Mouse (Mus musculus) c-Kit-positive CD71-positive TER-119-positive erythroid progenitor cells, embryonic 14.5 days (primary cell): ENCODE measurements around the gene Synpo2.
A peak's percentile ranks its signal among the peaks of the same experiment; 100 is the strongest.

Source experiments
- DNase-seq: peaks from one replicate; pipeline ENCODE4 v3.0.0-alpha.2; 2013; ENCODE audit warnings: low spot score

Synpo2 gene

GRCm38 (mm10) chr3:123204658-123205057 lies 31.3 kb downstream of the Synpo2 start:
- no peak for DNase-seq

DNA sequence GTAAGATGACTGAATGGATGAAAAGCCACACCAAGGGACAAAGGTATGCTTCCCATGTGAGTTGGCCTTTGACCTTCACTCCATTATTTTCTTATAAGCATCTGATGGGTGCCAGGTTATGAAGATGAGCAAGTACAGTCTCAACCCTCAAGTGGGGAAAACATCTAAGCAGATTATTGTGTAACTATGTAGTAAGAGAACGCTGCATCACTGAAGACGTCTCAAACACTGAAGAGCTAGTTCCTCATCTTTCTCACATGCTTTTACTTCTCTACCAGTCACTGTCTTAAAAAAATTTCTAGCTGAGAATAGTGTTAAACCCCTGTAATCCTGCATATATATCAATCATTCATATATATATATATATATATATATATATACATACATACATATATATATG lies 34.2 kb downstream of the Synpo2 start:
- DNase-seq: no peak

DNA sequence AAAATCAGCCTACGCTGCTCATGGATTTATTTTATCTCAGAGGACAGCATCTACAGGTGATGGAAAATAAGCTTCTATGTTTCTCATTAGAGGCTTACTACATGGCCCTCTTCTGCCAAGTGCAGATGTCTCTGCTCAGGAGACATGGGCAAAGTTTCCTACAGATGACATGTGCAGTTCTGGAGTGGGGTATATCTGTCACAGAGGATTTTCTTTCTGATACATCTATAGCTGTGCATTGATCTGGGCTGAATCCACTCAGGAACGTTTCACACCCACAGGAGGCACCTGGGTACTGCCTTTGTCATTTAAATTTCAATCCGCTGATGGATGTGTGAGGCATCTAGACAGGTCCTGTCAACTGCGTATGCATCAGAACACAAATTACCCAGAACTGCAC lies 42.2 kb downstream of the Synpo2 start:
- DNase-seq: no peak

- no peak for DNase-seq
Measured at GRCm38 (mm10) chr3:123191602-123192001, 44.3 kb downstream of the Synpo2 start.

GRCm38 (mm10) chr3:123190329-123190728 lies 45.6 kb downstream of the Synpo2 start:
- no peak for DNase-seq

DNA sequence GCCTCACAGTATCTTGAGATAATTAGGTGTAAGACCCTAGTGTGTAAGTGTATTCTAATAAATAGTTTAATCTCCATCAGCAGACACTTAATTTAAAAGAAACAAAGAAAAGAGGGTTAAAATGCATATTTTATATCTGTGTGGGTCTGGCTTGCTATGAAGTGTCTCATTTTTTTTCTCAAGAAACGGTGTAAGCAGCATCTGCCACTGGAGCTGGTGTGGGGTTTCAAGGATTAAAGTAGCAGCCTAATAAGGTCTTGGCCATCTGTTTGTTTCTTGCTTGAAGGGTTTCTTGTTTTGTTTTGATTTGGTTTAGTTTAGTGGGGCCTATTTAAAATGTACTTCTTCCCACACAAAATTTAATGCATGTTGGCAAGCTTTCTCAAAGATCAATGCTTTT lies 46.1 kb downstream of the Synpo2 start:
- DNase-seq: no peak

GRCm38 (mm10) chr3:123188616-123189230 lies 47.2 kb downstream of the Synpo2 start:
- DNase-seq: no peak

GRCm38 (mm10) chr3:123187370-123188124 lies 48.4 kb downstream of the Synpo2 start:
- DNase-seq: no peak

- DNase-seq: no peak
Measured at GRCm38 (mm10) chr3:123185238-123185925, 50.6 kb downstream of the Synpo2 start.

DNA sequence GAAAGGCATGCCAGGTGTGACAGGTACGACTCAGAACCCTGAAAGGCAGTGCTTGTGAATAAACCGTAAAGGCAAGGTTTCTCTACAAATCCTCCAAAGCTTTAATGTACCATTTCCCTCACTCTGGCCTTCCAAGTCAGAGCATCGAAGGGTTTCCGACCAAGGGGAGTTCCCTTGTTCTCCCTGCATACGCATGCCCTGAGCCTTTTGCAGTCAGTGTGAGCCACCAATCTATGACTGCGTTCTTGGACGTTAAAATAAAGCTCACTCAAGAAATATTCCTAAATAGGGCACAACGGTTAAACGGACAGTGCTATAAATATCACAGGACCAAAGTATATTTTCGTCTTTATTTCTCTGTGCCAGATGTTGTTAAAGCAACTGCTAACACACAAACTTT lies 51.7 kb downstream of the Synpo2 start:
- no peak for DNase-seq

- DNase-seq: no peak
Measured at GRCm38 (mm10) chr3:123179508-123179907, 56.4 kb downstream of the Synpo2 start.

GRCm38 (mm10) chr3:123179041-123179440 lies 56.9 kb downstream of the Synpo2 start:
- DNase-seq: no peak

DNA sequence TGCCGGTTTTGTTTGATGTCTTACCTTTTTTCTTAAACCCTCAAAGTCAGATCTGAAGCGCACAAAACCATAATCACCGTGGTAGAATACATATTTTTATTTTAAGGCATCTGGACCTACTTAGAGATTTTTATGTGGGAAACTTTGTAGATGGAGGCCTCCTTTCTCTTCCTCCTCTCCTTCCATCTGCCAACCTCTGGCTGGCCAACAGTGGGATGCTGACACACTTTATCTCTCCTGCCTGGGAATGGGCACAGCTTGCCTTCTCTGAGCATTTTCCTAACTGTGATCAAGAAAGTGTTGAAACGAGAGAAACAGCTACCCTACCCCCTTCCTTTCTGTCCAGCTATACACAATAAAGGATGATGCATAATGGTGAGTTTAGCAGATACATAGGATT lies 57.5 kb downstream of the Synpo2 start:
- DNase-seq: no peak

GRCm38 (mm10) chr3:123176366-123177334 lies 59.3 kb downstream of the Synpo2 start:
- no peak for DNase-seq

DNA sequence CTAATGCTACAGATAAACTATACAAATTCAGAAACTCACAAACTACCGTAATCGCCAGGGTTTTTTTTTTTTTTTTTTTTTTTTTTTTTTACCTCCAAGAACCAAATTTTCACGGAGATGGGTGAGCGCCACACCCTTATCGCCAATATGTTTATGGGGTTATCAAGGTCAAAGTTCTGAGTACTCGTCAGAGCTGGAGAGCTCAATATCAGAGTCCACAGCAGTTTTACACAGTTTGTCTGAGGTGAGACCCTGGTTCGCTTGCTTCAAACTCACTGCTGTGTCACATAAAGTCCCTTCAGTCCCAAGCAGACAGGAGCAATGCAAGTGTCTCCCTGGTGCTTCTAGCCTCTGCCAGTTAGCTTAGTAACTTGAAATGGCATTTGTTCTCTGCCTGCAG lies 60.8 kb downstream of the Synpo2 start:
- no peak for DNase-seq

DNA sequence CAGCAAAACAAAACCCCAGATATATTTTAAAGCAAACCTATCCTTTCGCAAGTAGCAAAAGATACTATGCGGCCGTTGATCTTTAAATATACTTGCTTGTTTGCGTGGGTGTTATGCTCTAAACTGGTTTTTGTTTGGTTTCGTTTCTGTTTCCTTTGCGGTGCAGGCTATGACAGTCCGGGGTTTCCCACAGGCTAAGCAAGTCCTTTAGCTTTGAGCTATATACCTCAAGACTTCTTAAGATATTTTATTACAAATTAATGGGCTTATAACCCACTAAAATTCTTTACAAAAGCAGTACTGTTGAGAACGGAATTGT lies 61.6 kb downstream of the Synpo2 start:
- DNase-seq: no peak

- DNase-seq: no peak
Measured at GRCm38 (mm10) chr3:123173553-123174378, 62.2 kb downstream of the Synpo2 start.

DNA sequence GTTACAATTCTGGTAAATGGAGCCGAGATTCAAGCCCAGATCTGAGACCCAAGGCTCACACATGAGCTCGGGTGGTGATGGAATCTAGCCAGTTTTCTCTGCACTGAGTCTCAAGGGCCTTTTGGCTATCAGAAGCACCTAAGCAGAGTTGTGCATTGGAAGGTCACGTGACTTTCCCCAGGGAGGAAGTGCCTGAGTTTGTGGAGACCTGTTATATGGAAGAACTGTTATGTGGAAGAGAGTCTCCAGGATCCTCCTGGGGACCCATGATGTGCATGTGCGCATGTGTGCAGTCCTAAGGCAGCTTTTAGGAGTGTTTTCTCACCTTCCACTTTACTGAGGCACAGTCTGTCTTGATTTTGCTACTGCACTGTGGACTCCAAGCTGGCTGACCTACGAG lies 63.8 kb downstream of the Synpo2 start:
- DNase-seq: no peak

DNA sequence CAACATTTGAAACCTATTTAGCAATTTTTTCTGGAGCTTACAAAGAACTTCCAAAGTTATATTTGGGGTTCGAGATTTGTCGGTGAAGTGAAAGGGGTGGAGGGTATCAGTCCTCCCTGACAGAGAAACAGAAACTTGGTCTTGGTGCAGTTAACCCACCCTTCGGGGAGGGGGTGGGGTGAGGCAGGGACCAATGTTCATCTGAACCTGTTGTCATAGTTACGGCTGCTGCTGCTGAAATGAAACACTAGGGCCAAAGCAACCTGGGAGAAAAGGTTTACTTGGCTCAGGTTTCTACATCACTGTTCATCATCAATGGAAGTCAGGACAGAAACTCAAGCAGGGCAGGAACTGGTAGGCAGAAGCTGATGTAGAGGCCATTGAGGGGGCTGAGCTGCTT lies 66.6 kb downstream of the Synpo2 start:
- no peak for DNase-seq

DNA sequence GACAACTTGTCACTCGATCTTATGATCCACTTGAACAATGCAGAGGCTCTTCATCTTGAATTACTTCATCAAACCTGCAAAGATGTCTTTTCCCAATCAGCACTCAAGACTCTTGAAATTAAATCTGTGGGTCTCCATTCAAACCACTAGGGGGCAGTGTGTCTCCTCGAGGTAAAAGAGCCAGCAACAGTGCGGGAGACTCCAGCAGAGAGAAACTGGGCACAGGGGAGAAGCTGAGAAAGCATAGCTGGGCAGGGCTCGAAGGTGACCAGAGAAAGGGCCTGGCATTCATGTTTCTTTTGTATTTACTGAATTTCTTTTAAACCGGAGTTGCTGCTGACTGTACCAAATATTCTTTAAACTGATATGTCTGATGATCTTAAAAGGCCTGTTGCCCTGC lies 67.1 kb downstream of the Synpo2 start:
- peak; percentile 42 for DNase-seq

DNA sequence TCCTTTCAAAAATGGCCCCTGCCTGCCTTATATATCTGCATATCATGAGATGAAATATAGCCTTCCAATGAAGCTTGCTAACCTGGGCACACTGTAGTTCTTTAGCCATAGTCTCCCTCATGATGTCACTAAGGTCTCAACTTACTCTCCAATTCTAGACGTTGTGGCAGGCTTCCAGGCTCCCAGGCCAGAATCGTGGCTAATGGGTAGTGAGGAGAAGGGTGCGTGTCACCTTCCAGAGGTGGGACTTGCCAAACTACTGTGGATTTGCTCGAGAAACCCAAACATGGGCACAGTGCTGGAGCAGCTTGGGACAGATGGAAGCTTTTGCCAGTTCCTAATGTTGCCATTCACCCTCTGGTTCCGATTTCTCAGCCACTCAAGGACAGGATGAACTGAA lies 69.5 kb downstream of the Synpo2 start:
- no peak for DNase-seq
